Mouse (Mus musculus) midbrain, embryonic 16.5 days (tissue): ENCODE results near the gene Uap1. TPM values are rescaled to one million over a fixed set of nuclear protein-coding genes. Genes with fewer than 3 reads are reported as not detected.

Source experiments
- ATAC-seq: fragments of 200-750 bp; cut with Nextera tagmentation; 2 replicates; pipeline ENCODE4 v1.8.0; 2017; ENCODE audit warnings: moderate TSS enrichment
- H3K27ac ChIP-seq: fragments of 300-500 bp; sonication (generic); 2 replicates; pipeline ENCODE4 v1.5.1; 2014; ENCODE audit warnings: mild to moderate bottlenecking, low read length, mixed read lengths
- H3K27me3 ChIP-seq: fragments of 300-500 bp; sonication (generic); 2 replicates; pipeline ENCODE4 v1.6.1; 2014; ENCODE audit warnings: low read depth, low read length, mixed read lengths; ENCODE audit not compliant: control insufficient read depth, insufficient read depth
- H3K36me3 ChIP-seq: fragments of 300-500 bp; sonication (generic); 2 replicates; pipeline ENCODE4 v1.6.1; 2014; ENCODE audit warnings: mild to moderate bottlenecking, low read length, moderate library complexity, mixed read lengths; ENCODE audit not compliant: control insufficient read depth, insufficient read depth
- H3K4me1 ChIP-seq: fragments of 300-500 bp; sonication (generic); 2 replicates; pipeline ENCODE4 v1.6.1; 2014; ENCODE audit warnings: mild to moderate bottlenecking, low read length, mixed read lengths; ENCODE audit not compliant: control insufficient read depth, insufficient read depth
- H3K4me2 ChIP-seq: fragments of 300-500 bp; sonication (generic); 2 replicates; pipeline ENCODE4 v1.6.1; 2014; ENCODE audit warnings: mild to moderate bottlenecking, low read length, mixed read lengths
- H3K4me3 ChIP-seq: fragments of 300-500 bp; sonication (generic); 2 replicates; pipeline ENCODE4 v1.5.1; 2014; ENCODE audit warnings: low read depth, mild to moderate bottlenecking, low read length, moderate library complexity, mixed read lengths
- H3K9ac ChIP-seq: fragments of 300-500 bp; sonication (generic); 2 replicates; pipeline ENCODE4 v1.6.1; 2014; ENCODE audit warnings: low read depth, low read length, mixed read lengths
- H3K9me3 ChIP-seq: fragments of 300-500 bp; sonication (generic); replicated peaks from 2 replicates; pipeline ENCODE4 v1.6.1; 2014; ENCODE audit warnings: mild to moderate bottlenecking, low read length, mixed read lengths; ENCODE audit not compliant: control insufficient read depth, poor library complexity, severe bottlenecking
- WGBS: fragments of 180-500 bp; shearing (Covaris S2); extraction: QIAGEN DNeasy Blood & Tissue Kit; methylation state at CpG from one replicate; pipeline ENCODE4 v1.1.7; 2014; 5-methylcytosine and 5-hydroxymethylcytosine counted together
- polyA plus RNA-seq: library from polyadenylated mRNA; unstranded; fragments of >200 nt; fragmentation: Nextera tagmentation; extraction: Ambion mirVana; gene quantifications from 2 replicates; pipeline ENCODE4 v1.2.1, GENCODE M21; 2015

The Uap1 gene
- polyA plus RNA-seq, 1 experiment from 2014 or later, result 63.6 TPM

DNA sequence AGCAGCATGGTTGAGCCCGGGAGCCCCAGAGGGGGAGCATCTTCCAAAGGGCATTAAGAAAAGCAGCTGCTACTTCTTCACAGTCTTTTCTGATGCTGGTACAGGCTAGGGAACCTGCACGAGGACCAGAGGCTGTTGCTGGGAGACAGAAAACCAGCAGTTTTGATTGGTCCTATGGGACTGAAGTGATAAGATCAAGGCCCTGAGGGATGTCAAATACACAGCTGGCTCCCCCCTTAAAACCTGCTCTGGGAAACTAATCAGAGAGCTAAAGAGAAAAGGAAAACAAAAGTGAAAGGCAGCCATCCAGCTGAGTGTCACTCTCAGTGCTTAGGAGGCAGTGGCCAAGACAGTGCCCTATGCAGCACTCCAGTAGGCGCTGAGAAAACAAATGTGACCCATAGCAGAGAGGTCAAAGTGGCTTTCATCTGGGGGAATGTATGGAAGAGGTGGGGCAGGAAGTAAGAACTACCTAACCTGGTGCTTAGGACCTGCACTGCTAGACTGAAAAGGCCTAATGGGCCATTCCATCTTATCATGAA, 14.3 kb downstream of the Uap1 start:
- H3K4me1 ChIP-seq, result no peaks in the 10 kb centered on the region

DNA sequence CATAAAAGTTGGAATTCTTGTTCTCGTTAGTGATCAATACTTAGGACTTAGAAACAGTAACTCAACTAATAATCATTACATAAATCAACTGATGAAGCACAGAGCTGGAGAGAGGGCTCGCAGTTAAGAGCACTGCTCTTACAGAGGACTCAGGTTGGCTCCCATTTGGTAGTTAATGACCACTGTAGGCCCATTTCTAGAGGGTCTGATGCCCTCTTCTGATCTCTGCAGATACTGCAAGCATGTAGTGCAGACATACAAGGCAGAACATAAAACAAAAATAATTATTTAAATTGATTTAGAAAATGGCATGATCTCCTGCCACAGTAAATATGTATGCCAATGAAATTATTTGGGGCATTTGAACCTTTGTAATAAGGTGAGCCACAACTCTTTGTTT, 15.1 kb downstream of the Uap1 start:
- H3K27me3 ChIP-seq, result no peaks in the 10 kb centered on the region
- H3K4me2 ChIP-seq, result no peak overlapping the region
- no peaks in the 10 kb centered on the region for H3K4me1 ChIP-seq
- WGBS, result 90% methylated on average over 2 of the region's 2 CpGs
- H3K36me3 ChIP-seq, result peaks cover 8% of the 10 kb centered on the region
- H3K9ac ChIP-seq, result no peak overlapping the region
- no peak overlapping the region for H3K4me3 ChIP-seq
- ATAC-seq, result no peak
- no peaks in the 10 kb centered on the region for H3K9me3 ChIP-seq
- no peak overlapping the region for H3K27ac ChIP-seq

More for the DNA sequence above, 14.3 kb downstream of the Uap1 start:
- no peaks in the 10 kb centered on the region for H3K9me3 ChIP-seq
- H3K27me3 ChIP-seq, result no peaks in the 10 kb centered on the region
- 46% methylated on average over 3 of the region's 3 CpGs for WGBS
- H3K36me3 ChIP-seq, result peaks cover 8% of the 10 kb centered on the region
- H3K4me3 ChIP-seq, result no peak overlapping the region
- no peak overlapping the region for H3K4me2 ChIP-seq
- no peak overlapping the region for H3K9ac ChIP-seq
- no peak overlapping the region for H3K27ac ChIP-seq
- ATAC-seq, result no peak

DNA sequence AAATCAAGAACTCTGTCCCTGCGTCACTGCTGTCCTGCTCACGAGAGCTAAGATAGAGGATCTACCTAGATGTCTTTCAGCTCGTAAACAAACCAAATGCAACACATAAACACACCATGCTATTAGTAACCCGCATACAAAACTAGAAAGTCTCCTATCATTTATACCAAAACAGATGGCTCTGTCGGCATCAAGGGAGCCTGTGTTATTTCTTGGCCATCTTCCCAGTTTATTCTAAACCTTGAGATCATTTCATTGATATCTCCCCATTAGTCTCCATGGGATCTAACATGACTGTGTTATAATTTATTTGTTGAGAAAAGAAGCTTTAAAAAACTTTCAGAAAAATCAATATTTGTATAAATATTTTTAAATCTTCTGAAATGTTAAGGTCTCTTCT, 19.0 kb downstream of the Uap1 start:
- H3K36me3 ChIP-seq, result peaks cover 5% of the 10 kb centered on the region
- no peak overlapping the region for H3K27ac ChIP-seq
- no peaks in the 10 kb centered on the region for H3K4me1 ChIP-seq
- H3K4me2 ChIP-seq, result no peak overlapping the region
- ATAC-seq, result no peak
- H3K9me3 ChIP-seq, result no peaks in the 10 kb centered on the region
- WGBS, result 84% methylated on average over 5 of the region's 5 CpGs
- no peak overlapping the region for H3K9ac ChIP-seq
- H3K4me3 ChIP-seq, result no peak overlapping the region
- H3K27me3 ChIP-seq, result no peaks in the 10 kb centered on the region

DNA sequence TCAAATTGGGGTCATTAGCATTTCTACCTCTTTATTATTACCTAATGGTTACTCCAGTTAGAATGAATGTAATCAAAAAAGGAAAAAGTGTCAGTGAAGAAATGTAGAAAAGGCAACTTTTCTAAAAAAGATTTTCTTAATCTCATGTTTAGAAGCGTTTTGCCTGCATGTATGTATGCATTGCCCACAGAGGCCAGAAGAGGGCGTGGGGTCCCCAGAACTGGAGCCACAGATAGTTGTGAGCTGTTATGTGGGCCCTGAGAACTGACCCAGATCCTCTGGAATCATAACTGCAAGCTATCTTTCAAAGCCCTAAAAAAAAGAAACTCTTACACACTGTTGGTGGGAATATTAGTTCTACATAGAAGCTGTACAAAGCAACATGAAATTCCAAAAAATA, 19.5 kb downstream of the Uap1 start:
- no peak for ATAC-seq
- H3K4me1 ChIP-seq, result no peaks in the 10 kb centered on the region

DNA sequence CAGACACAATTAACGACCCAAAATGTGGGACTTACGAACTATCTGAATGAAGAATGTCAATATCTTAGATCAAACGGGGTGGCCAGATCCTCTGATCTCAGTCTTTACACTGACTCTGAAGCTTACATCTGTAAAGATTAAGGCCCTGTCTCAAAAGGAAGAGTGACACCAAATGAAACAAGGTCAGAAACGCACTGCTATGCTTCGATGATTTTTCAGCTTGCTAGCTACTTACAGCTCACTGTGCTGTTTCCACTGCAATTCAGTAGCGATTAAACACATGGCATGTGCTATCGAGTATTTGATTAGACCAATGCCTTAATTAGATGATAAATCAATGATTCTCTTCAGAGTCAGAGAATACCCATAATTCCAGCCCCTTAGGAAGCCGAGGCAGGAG, 20.8 kb downstream of the Uap1 start:
- no peak overlapping the region for H3K27ac ChIP-seq
- WGBS, result 48% methylated on average over 8 of the region's 8 CpGs
- no peak overlapping the region for H3K9ac ChIP-seq
- no peak overlapping the region for H3K4me3 ChIP-seq
- H3K9me3 ChIP-seq, result no peaks in the 10 kb centered on the region
- peaks cover 8% of the 10 kb centered on the region for H3K36me3 ChIP-seq
- no peak overlapping the region for H3K4me2 ChIP-seq
- no peaks in the 10 kb centered on the region for H3K27me3 ChIP-seq
- ATAC-seq, result no peak
- H3K4me1 ChIP-seq, result no peaks in the 10 kb centered on the region

More for the DNA sequence above, 19.5 kb downstream of the Uap1 start:
- peaks cover 5% of the 10 kb centered on the region for H3K36me3 ChIP-seq
- no peak overlapping the region for H3K9ac ChIP-seq
- 71% methylated on average over 2 of the region's 2 CpGs for WGBS
- H3K27me3 ChIP-seq, result no peaks in the 10 kb centered on the region
- H3K27ac ChIP-seq, result no peak overlapping the region
- H3K9me3 ChIP-seq, result no peaks in the 10 kb centered on the region
- no peak overlapping the region for H3K4me2 ChIP-seq
- no peak overlapping the region for H3K4me3 ChIP-seq

DNA sequence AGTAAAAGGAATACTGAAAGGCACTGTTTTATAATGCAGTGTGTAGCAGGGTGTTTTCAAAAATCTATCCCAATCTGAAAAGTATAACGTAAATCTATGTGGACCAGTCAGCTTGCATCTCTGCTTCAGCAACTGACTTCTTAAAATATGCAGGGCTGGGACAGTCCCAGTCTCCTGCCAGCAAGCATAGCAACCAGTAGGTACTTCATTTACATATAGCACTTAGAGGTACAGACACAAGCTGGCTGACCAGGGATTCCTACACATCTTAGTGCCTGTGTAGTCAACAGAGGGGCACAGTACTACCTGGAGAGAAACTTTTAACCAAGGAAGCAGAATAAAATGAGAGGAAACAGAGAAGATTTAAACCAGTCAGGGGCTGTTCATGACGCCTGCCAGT, 22.2 kb downstream of the Uap1 start:
- 89% methylated on average over 2 of the region's 2 CpGs for WGBS
- no peaks in the 10 kb centered on the region for H3K9me3 ChIP-seq
- peaks cover 5% of the 10 kb centered on the region for H3K36me3 ChIP-seq
- no peak overlapping the region for H3K9ac ChIP-seq
- no peaks in the 10 kb centered on the region for H3K4me1 ChIP-seq
- H3K27ac ChIP-seq, result no peak overlapping the region
- no peak for ATAC-seq
- no peaks in the 10 kb centered on the region for H3K27me3 ChIP-seq
- no peak overlapping the region for H3K4me3 ChIP-seq
- H3K4me2 ChIP-seq, result no peak overlapping the region

DNA sequence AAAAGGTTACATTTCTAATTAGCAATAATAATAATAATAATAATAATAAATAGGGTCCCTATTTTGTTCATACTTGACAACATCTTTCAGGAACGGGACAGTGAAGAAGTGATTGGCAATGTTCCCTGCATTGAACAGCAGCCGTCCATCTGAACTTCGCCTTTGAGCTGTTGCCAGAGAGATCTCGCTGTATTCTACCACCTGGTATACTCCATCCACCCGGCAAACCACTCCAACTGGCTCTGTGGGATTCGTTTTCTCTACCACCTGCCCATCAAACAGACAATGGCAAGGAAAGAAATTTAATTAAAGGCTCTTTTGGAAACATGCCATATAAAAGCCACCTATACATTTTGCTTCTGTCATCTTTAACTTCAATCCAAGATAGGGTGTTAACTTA, 23.9 kb downstream of the Uap1 start:
- no peak overlapping the region for H3K27ac ChIP-seq
- no peak overlapping the region for H3K4me2 ChIP-seq
- H3K4me3 ChIP-seq, result no peak overlapping the region
- H3K27me3 ChIP-seq, result no peaks in the 10 kb centered on the region
- no peaks in the 10 kb centered on the region for H3K9me3 ChIP-seq
- ATAC-seq, result no peak
- WGBS, result 70% methylated on average over 6 of the region's 6 CpGs
- no peaks in the 10 kb centered on the region for H3K4me1 ChIP-seq
- no peak overlapping the region for H3K9ac ChIP-seq
- H3K36me3 ChIP-seq, result peaks cover 5% of the 10 kb centered on the region; the same call in 1 of the 2 replicates

DNA sequence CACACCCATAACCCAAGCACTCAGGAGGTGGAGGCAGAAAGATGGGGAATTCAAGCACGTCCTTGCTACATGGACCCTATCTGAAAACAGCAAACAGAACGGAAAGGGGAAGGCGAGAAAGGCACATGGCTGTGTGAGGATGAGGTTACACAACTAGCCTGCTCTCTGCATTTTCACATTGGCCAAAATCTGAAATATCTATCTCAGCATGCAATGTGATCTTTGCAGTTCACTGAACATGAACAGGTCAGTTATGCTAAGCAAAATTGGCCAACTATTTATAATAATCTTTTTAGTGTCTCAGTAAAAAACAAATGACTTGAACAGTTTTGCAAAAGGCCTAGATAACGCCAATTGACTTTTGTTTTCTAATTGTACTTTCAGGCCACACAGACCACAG, 25.0 kb downstream of the Uap1 start:
- no peak overlapping the region for H3K4me2 ChIP-seq
- H3K27me3 ChIP-seq, result no peaks in the 10 kb centered on the region
- H3K4me1 ChIP-seq, result no peaks in the 10 kb centered on the region
- H3K9me3 ChIP-seq, result no peaks in the 10 kb centered on the region
- ATAC-seq, result no peak
- H3K4me3 ChIP-seq, result no peak overlapping the region
- no peak overlapping the region for H3K9ac ChIP-seq
- 89% methylated on average over 4 of the region's 4 CpGs for WGBS
- no peak overlapping the region for H3K27ac ChIP-seq
- peaks cover 8% of the 10 kb centered on the region; the same call in 1 of the 2 replicates for H3K36me3 ChIP-seq

DNA sequence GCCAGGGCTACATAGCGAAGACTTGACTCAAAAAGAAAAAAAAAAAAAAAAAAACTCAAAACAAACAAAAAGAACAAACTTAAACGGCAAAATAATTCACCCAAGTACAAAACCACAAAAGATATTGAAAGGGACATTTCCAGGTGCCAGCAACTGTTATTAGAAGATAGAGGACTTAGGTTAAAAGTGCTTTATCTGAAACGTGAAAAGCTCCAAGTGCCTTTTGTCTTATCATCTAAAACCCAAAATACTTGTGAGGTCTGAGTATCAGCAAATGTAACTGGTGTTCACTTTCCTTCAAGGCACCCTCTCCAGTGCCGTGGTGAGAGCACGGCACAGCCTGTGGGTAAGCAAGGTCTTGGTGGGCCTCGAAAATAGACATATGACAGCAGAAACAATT, 26.2 kb downstream of the Uap1 start:
- peaks cover 8% of the 10 kb centered on the region; the same call in 1 of the 2 replicates for H3K36me3 ChIP-seq
- no peak for ATAC-seq
- H3K27ac ChIP-seq, result no peak overlapping the region
- no peaks in the 10 kb centered on the region for H3K27me3 ChIP-seq
- no peaks in the 10 kb centered on the region for H3K9me3 ChIP-seq
- 93% methylated on average over 6 of the region's 6 CpGs for WGBS
- H3K4me3 ChIP-seq, result no peak overlapping the region
- no peaks in the 10 kb centered on the region for H3K4me1 ChIP-seq
- H3K4me2 ChIP-seq, result no peak overlapping the region
- H3K9ac ChIP-seq, result no peak overlapping the region
